Mouse (Mus musculus) midbrain, embryonic 13.5 days (tissue): ENCODE results near the gene Prss54. TPM values are rescaled to one million over a fixed set of nuclear protein-coding genes. Genes with fewer than 3 reads are reported as not detected.

Source experiments
- ATAC-seq: fragments of 200-750 bp; cut with Nextera tagmentation; 2 replicates; pipeline ENCODE4 v1.8.0; 2017; ENCODE audit warnings: mild to moderate bottlenecking, moderate TSS enrichment, moderate library complexity
- H3K27ac ChIP-seq: fragments of 300-500 bp; sonication (generic); 2 replicates; pipeline ENCODE4 v1.5.1; 2015; ENCODE audit warnings: inconsistent platforms, mild to moderate bottlenecking, moderate library complexity
- H3K27me3 ChIP-seq: fragments of 300-500 bp; sonication (generic); 2 replicates; pipeline ENCODE4 v1.6.1; 2015; ENCODE audit warnings: mild to moderate bottlenecking, inconsistent platforms
- H3K36me3 ChIP-seq: fragments of 300-500 bp; sonication (generic); 2 replicates; pipeline ENCODE4 v1.6.1; 2015; ENCODE audit warnings: mild to moderate bottlenecking, inconsistent platforms
- H3K4me1 ChIP-seq: fragments of 300-500 bp; sonication (generic); replicated peaks from 2 replicates; pipeline ENCODE4 v1.6.1; 2015; ENCODE audit warnings: inconsistent platforms
- H3K4me2 ChIP-seq: fragments of 300-500 bp; sonication (generic); replicated peaks from 2 replicates; pipeline ENCODE4 v1.6.1; 2015; ENCODE audit warnings: moderate library complexity, mild to moderate bottlenecking, inconsistent platforms
- H3K4me3 ChIP-seq: fragments of 300-500 bp; sonication (generic); replicated peaks from 2 replicates; pipeline ENCODE4 v1.5.1; 2015; ENCODE audit warnings: mild to moderate bottlenecking, inconsistent platforms
- H3K9ac ChIP-seq: fragments of 300-500 bp; sonication (generic); replicated peaks from 2 replicates; pipeline ENCODE4 v1.6.1; 2015; ENCODE audit warnings: mild to moderate bottlenecking, inconsistent platforms
- H3K9me3 ChIP-seq: fragments of 300-500 bp; sonication (generic); 2 replicates; pipeline ENCODE4 v1.6.1; 2016; ENCODE audit warnings: mild to moderate bottlenecking, inconsistent platforms
- WGBS: fragments of 180-500 bp; shearing (Covaris S2); methylation state at CpG from one replicate; pipeline ENCODE4 v1.1.7; 2015; 5-methylcytosine and 5-hydroxymethylcytosine counted together
- polyA plus RNA-seq: library from polyadenylated mRNA; unstranded; fragments of >200 nt; fragmentation: Nextera tagmentation; extraction: Ambion mirVana; gene quantifications from 2 replicates; pipeline ENCODE4 v1.2.1, GENCODE M21; 2015

Gene Prss54
- polyA plus RNA-seq, 1 experiment from 2014 or later, result not detected

DNA sequence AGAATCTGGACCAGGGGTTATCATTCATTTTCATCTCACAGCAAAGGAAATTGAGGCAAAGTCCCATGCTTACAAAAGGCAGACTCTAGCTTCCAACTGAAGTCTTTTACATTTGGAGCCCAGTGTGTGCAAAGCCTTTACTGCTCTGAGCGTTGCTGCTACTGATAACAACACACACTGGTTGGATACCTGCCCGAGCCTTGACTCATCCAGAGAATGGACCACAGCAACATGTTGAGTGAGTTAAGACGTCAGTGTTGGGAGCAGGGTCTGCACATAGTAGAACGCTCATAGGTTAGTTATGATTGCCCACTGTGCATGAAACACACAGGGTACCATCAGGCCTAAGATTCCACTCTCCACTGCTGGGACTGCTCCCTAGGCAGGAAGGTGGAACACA, 52.1 kb downstream of the Prss54 start:
- Histone ChIP-seq H3K9ac (no peak overlapping the region), H3K4me1 (no peaks in the 10 kb centered on the region), H3K36me3 (no peaks in the 10 kb centered on the region), H3K9me3 (no peaks in the 10 kb centered on the region), H3K4me3 (no peak overlapping the region), H3K27me3 (no peaks in the 10 kb centered on the region), H3K4me2 (no peak overlapping the region), H3K27ac (no peak overlapping the region)
- no peak for ATAC-seq
- 91% methylated on average over 4 of the region's 4 CpGs for WGBS

DNA sequence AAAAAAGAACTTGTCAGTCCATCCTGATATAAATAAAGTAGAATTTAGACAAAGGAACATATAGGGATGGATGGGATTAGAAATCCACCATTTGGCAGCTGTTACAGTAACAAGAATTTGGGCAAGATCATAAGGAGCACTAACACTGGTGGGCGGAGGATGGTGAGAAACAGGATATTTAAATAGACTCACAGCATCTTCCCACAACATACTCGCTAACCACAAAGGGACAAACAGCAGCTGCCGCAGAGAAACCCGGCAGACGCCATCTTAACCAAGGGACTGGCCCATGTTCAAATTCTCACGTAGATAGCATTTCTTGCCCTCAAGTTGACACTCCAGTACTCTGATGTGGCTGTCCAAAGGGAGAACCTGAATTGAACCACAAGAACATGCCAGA, 59.2 kb downstream of the Prss54 start:
- H3K9me3 ChIP-seq, result no peaks in the 10 kb centered on the region
- no peak overlapping the region for H3K4me2 ChIP-seq
- H3K4me3 ChIP-seq, result no peak overlapping the region
- no peaks in the 10 kb centered on the region for H3K27me3 ChIP-seq
- ATAC-seq, result no peak
- WGBS, result 95% methylated on average over 6 of the region's 6 CpGs
- no peak overlapping the region for H3K9ac ChIP-seq
- no peaks in the 10 kb centered on the region for H3K4me1 ChIP-seq
- H3K36me3 ChIP-seq, result no peaks in the 10 kb centered on the region
- H3K27ac ChIP-seq, result no peak overlapping the region

DNA sequence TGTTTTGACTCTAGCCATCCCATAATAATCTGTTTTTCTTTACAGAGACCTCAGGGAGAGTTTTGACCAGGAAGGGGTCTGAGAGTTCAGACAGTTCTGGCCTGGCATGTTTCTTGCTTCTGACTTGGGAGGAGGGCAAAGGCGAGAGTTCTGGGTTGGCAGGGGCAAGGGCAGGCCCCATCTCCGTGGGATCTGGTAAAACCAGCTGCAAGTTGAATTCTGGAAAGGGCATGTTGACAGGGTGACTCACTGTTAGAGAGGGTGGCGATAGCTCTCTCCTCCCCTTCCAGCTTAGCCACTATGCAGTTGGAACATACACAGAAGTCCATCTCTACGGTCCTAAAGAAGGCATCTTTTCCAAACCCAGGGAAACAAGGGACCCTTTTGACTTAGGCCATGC, 62.9 kb downstream of the Prss54 start:
- no peaks in the 10 kb centered on the region for H3K9me3 ChIP-seq
- no peak overlapping the region for H3K27ac ChIP-seq
- no peaks in the 10 kb centered on the region for H3K36me3 ChIP-seq
- H3K4me1 ChIP-seq, result no peaks in the 10 kb centered on the region
- no peak for ATAC-seq
- H3K9ac ChIP-seq, result no peak overlapping the region
- no peak overlapping the region for H3K4me2 ChIP-seq
- WGBS, result 79% methylated on average over 4 of the region's 4 CpGs
- no peaks in the 10 kb centered on the region for H3K27me3 ChIP-seq
- H3K4me3 ChIP-seq, result no peak overlapping the region

DNA sequence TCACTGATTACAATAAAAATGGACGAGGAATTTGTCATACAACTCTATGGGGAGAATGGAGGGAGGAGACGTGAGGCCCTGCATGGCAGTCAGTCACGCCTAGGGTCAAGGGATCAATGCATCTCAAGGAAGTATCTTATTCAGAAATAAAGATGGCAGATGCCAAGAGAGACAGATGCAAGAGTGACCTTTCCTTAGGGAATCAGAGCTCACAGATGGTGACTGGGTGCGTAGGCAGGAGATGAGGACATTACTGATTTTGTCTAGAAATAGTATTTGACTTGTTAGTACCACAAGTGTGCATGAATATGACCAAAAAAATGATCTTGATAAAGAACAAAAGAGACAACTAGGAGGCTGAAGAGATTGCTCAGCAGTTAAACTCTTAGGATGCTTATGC, 63.9 kb downstream of the Prss54 start:
- H3K9ac ChIP-seq, result no peak overlapping the region
- no peak overlapping the region for H3K4me2 ChIP-seq
- no peaks in the 10 kb centered on the region for H3K36me3 ChIP-seq
- ATAC-seq, result no peak
- no peaks in the 10 kb centered on the region for H3K27me3 ChIP-seq
- no peaks in the 10 kb centered on the region for H3K9me3 ChIP-seq
- WGBS, result 46% methylated on average over 4 of the region's 4 CpGs
- H3K27ac ChIP-seq, result no peak overlapping the region
- no peak overlapping the region for H3K4me3 ChIP-seq
- no peaks in the 10 kb centered on the region for H3K4me1 ChIP-seq

Other genes with a start within 250 kb of the Prss54 start
- 18.3 and 19.5 TPM in 2 replicates for gene Zfp319, start 244.4 kb downstream of the Prss54 start, polyA plus RNA-seq
- 34.4 and 36.9 TPM in 2 replicates for gene Usb1, start 244.1 kb downstream of the Prss54 start, polyA plus RNA-seq
- 12.1 and 15.3 TPM in 2 replicates for gene Mmp15, start 224.1 kb downstream of the Prss54 start, polyA plus RNA-seq
- gene Cfap20, start 141.5 kb downstream of the Prss54 start, polyA plus RNA-seq, result 130 and 135 TPM in 2 replicates
- gene Csnk2a2, start 86.3 kb downstream of the Prss54 start, polyA plus RNA-seq, result 9.9 and 11.2 TPM in 2 replicates
- gene Ccdc113, start 42.3 kb downstream of the Prss54 start, polyA plus RNA-seq, result 0.57 and 0.93 TPM in 2 replicates
- 10.6 and 12.9 TPM in 2 replicates for gene Gins3, start 57.1 kb upstream of the Prss54 start, polyA plus RNA-seq
- 159 and 168 TPM in 2 replicates for gene Ndrg4, start 100.6 kb upstream of the Prss54 start, polyA plus RNA-seq
- gene Setd6, start 139.5 kb upstream of the Prss54 start, polyA plus RNA-seq, result 22.1 and 23.6 TPM in 2 replicates
- 52.1 and 52.7 TPM in 2 replicates for gene Cnot1, start 231.1 kb upstream of the Prss54 start, polyA plus RNA-seq
- gene Sap18b, start 249.0 kb upstream of the Prss54 start, polyA plus RNA-seq, result 252 and 266 TPM in 2 replicates